Mouse (Mus musculus) E14TG2a.4 (cell line): ENCODE measurements at regions not wholly inside any gene's neighbourhood (a gene's known extent, or its start where the extent isn't known, plus 50 kb on each side); places are given as distances from the start of the nearest gene placed in this dataset.

Source experiments
- CTCF ChIP-seq: conservative IDR thresholded peaks from 2 replicates; pipeline ENCODE4 v1.5.1; 2014; ENCODE audit warnings: low read length
- NANOG ChIP-seq: IDR thresholded peaks from 2 replicates; pipeline ENCODE4 v1.6.1; 2014; ENCODE audit warnings: borderline replicate concordance, low read length, mixed read lengths

DNA sequence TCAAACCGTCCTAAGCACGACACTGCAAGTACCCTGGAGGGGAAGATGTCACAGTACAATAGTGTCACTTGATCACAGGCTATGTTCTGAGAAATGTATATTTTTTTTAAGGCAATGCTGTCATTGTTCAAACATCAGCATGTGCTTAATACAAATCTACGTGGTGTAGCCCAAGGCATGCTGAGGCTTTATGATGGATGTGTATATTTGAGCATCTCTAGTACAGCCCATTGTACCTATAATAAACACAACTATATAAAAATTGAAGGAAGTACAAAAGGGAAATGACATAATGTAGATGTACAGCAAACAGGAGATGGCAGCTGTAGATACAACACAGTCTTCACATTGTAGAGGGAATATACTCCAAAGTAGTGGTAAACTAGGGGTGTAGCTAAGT, 309.2 kb downstream of the Galc start:
- no peak for TF ChIP-seq CTCF
- TF ChIP-seq NANOG: no peak
